Mouse (Mus musculus) forebrain, embryonic 14.5 days (tissue): ENCODE measurements around the gene Ksr1. TPM values are rescaled to one million over a fixed set of nuclear protein-coding genes. Genes with fewer than 3 reads are reported as not detected.
A peak's percentile ranks its signal among the peaks of the same experiment; 100 is the strongest.

Experiments used
- ATAC-seq: fragments of 200-750 bp; cut with Nextera tagmentation; 2 replicates; pipeline ENCODE4 v1.8.0; 2017; ENCODE audit warnings: mild to moderate bottlenecking, moderate library complexity
- DNase-seq: peaks from one replicate; pipeline ENCODE4 v3.0.0-alpha.2; 2015; ENCODE audit warnings: low spot score
- H3K27ac ChIP-seq: fragments of 300-500 bp; sonication (generic); 2 replicates; pipeline ENCODE4 v1.5.1; 2014; ENCODE audit warnings: low read depth, mild to moderate bottlenecking, control low read depth, low read length, moderate library complexity
- H3K27me3 ChIP-seq: fragments of 300-500 bp; sonication (generic); replicated peaks from 2 replicates; pipeline ENCODE4 v1.6.1; 2014; ENCODE audit warnings: low read length, control low read depth, mixed read lengths; ENCODE audit not compliant: control insufficient read depth, insufficient read depth
- H3K36me3 ChIP-seq: fragments of 300-500 bp; sonication (generic); 2 replicates; pipeline ENCODE4 v1.6.1; 2014; ENCODE audit warnings: low read length, control low read depth; ENCODE audit not compliant: control insufficient read depth, insufficient read depth
- H3K4me1 ChIP-seq: fragments of 300-500 bp; sonication (generic); 2 replicates; pipeline ENCODE4 v1.6.1; 2014; ENCODE audit warnings: antibody characterized with exemption, low read length, control low read depth; ENCODE audit not compliant: control insufficient read depth, insufficient read depth
- H3K4me2 ChIP-seq: fragments of 300-500 bp; sonication (generic); 2 replicates; pipeline ENCODE4 v1.6.1; 2014; ENCODE audit warnings: mild to moderate bottlenecking, control low read depth, low read length
- H3K4me3 ChIP-seq: fragments of 300-500 bp; sonication (generic); 2 replicates; pipeline ENCODE4 v1.5.1; 2014; ENCODE audit warnings: low read depth, low read length, control low read depth
- H3K9ac ChIP-seq: fragments of 300-500 bp; sonication (generic); 2 replicates; pipeline ENCODE4 v1.6.1; 2014; ENCODE audit warnings: mild to moderate bottlenecking, low read length, control low read depth, moderate library complexity
- H3K9me3 ChIP-seq: fragments of 300-500 bp; sonication (generic); replicated peaks from 2 replicates; pipeline ENCODE4 v1.6.1; 2016; ENCODE audit warnings: low read length, control low read depth, mixed read lengths; ENCODE audit not compliant: control insufficient read depth
- WGBS: fragments of 180-500 bp; shearing (Covaris S2); extraction: QIAGEN DNeasy Blood & Tissue Kit; methylation state at CpG from one replicate; pipeline ENCODE4 v1.1.7; 2014; 5-methylcytosine and 5-hydroxymethylcytosine counted together
- polyA plus RNA-seq: library from polyadenylated mRNA; unstranded; fragments of >200 nt; fragmentation: Nextera tagmentation; extraction: Ambion mirVana; gene quantifications from 2 replicates; pipeline ENCODE4 v1.2.1, GENCODE M21; 2014

Gene Ksr1
- polyA plus RNA-seq, 1 experiment from 2014 or later = 4.7 TPM

- Histone ChIP-seq H3K36me3 (peaks cover 19% of the 10 kb centered on the region; the same call in 1 of the 2 replicates), H3K4me1 (no peaks in the 10 kb centered on the region; the same call in 1 of the 2 replicates), H3K27me3 (no peaks in the 10 kb centered on the region), H3K4me2 (no peak overlapping the region), H3K9me3 (no peaks in the 10 kb centered on the region), H3K27ac (no peak overlapping the region), H3K4me3 (no peak overlapping the region), H3K9ac (no peak overlapping the region)
- ATAC-seq (no peak), DNase-seq (no peak)
- WGBS = 78% methylated on average over 11 of the region's 11 CpGs
Observed at GRCm38 (mm10) chr11:79047180-79047727, 99.0 kb downstream of the Ksr1 start.

- Histone ChIP-seq H3K36me3 (peaks cover 19% of the 10 kb centered on the region; the same call in 1 of the 2 replicates), H3K4me2 (no peak overlapping the region), H3K9ac (no peak overlapping the region), H3K9me3 (no peaks in the 10 kb centered on the region), H3K4me3 (no peak overlapping the region), H3K27ac (no peak overlapping the region), H3K4me1 (no peaks in the 10 kb centered on the region; the same call in 1 of the 2 replicates), H3K27me3 (no peaks in the 10 kb centered on the region)
- DNase-seq (no peak), ATAC-seq (no peak)
- 60% methylated on average over 8 of the region's 8 CpGs for WGBS
Observed at GRCm38 (mm10) chr11:79046561-79047155, 99.5 kb downstream of the Ksr1 start.

- WGBS = 93% methylated on average over 9 of the region's 9 CpGs
- no peak for ATAC-seq
- no peaks in the 10 kb centered on the region for H3K9me3 ChIP-seq
- H3K27me3 ChIP-seq = no peaks in the 10 kb centered on the region
- no peak overlapping the region for H3K4me3 ChIP-seq
- H3K9ac ChIP-seq = no peak overlapping the region
- no peak overlapping the region for H3K4me2 ChIP-seq
- DNase-seq = no peak
- no peak overlapping the region for H3K27ac ChIP-seq
- H3K4me1 ChIP-seq = no peaks in the 10 kb centered on the region; the same call in 1 of the 2 replicates
- peaks cover 24% of the 10 kb centered on the region; the same call in 1 of the 2 replicates for H3K36me3 ChIP-seq
Observed at GRCm38 (mm10) chr11:79045231-79045630, 101.0 kb downstream of the Ksr1 start.

GRCm38 (mm10) chr11:79044798-79045197, 101.4 kb downstream of the Ksr1 start:
- Histone ChIP-seq H3K36me3 (peaks cover 24% of the 10 kb centered on the region; the same call in 1 of the 2 replicates), H3K27ac (no peak overlapping the region), H3K4me3 (no peak overlapping the region), H3K9ac (no peak overlapping the region), H3K9me3 (no peaks in the 10 kb centered on the region), H3K4me2 (no peak overlapping the region), H3K27me3 (no peaks in the 10 kb centered on the region), H3K4me1 (no peaks in the 10 kb centered on the region; the same call in 1 of the 2 replicates)
- ATAC-seq (no peak), DNase-seq (no peak)
- WGBS = 96% methylated on average over 25 of the region's 25 CpGs

- no peaks in the 10 kb centered on the region for H3K9me3 ChIP-seq
- 47% methylated on average over 14 of the region's 14 CpGs for WGBS
- no peak for DNase-seq
- H3K9ac ChIP-seq = no peak overlapping the region
- H3K4me2 ChIP-seq = no peak overlapping the region
- H3K27me3 ChIP-seq = no peaks in the 10 kb centered on the region
- no peak for ATAC-seq
- H3K4me1 ChIP-seq = no peaks in the 10 kb centered on the region
- no peak overlapping the region for H3K4me3 ChIP-seq
- peaks cover 24% of the 10 kb centered on the region; the same call in 1 of the 2 replicates for H3K36me3 ChIP-seq
- H3K27ac ChIP-seq = no peak overlapping the region
Observed at GRCm38 (mm10) chr11:79041908-79042430, 104.2 kb downstream of the Ksr1 start.

- Histone ChIP-seq H3K9me3 (no peaks in the 10 kb centered on the region), H3K4me3 (no peak overlapping the region), H3K36me3 (peaks cover 18% of the 10 kb centered on the region; the same call in 1 of the 2 replicates), H3K4me2 (no peak overlapping the region), H3K9ac (no peak overlapping the region), H3K27ac (no peak overlapping the region), H3K27me3 (no peaks in the 10 kb centered on the region), H3K4me1 (peaks cover 5% of the 10 kb centered on the region; the same call in 1 of the 2 replicates)
- 52% methylated on average over 2 of the region's 2 CpGs for WGBS
- DNase-seq = peak; percentile 27
- no peak for ATAC-seq
Observed at GRCm38 (mm10) chr11:79039488-79039887, 106.7 kb downstream of the Ksr1 start.

- WGBS = 91% methylated on average over 12 of the region's 12 CpGs
- H3K9me3 ChIP-seq = no peaks in the 10 kb centered on the region
- no peak overlapping the region for H3K9ac ChIP-seq
- H3K4me2 ChIP-seq = no peak overlapping the region
- no peak for ATAC-seq
- no peak overlapping the region for H3K4me3 ChIP-seq
- peaks cover 5% of the 10 kb centered on the region; the same call in 1 of the 2 replicates for H3K4me1 ChIP-seq
- no peak overlapping the region for H3K27ac ChIP-seq
- 0 out of 2 replicates have a peak, but pooled peaks cover 5% of the 10 kb centered on the region for H3K36me3 ChIP-seq
- no peak for DNase-seq
- no peaks in the 10 kb centered on the region for H3K27me3 ChIP-seq
Observed at GRCm38 (mm10) chr11:79037555-79037954, 108.7 kb downstream of the Ksr1 start.

GRCm38 (mm10) chr11:79036324-79036723, 109.9 kb downstream of the Ksr1 start:
- ATAC-seq (no peak), DNase-seq (peak; percentile 34)
- peaks cover 5% of the 10 kb centered on the region; the same call in 1 of the 2 replicates for H3K4me1 ChIP-seq
- WGBS = 51% methylated on average over 13 of the region's 13 CpGs
- no peak overlapping the region for H3K4me3 ChIP-seq
- H3K9me3 ChIP-seq = no peaks in the 10 kb centered on the region
- no peak overlapping the region for H3K27ac ChIP-seq
- no peaks in the 10 kb centered on the region for H3K27me3 ChIP-seq
- H3K4me2 ChIP-seq = no peak overlapping the region
- H3K36me3 ChIP-seq = 0 out of 2 replicates have a peak, but pooled peaks cover 5% of the 10 kb centered on the region
- H3K9ac ChIP-seq = no peak overlapping the region; the same call in 1 of the 2 replicates

GRCm38 (mm10) chr11:79033636-79034035, 112.6 kb downstream of the Ksr1 start:
- no peak for DNase-seq
- peaks cover 3% of the 10 kb centered on the region; the same call in 1 of the 2 replicates for H3K36me3 ChIP-seq
- 92% methylated on average over 11 of the region's 11 CpGs for WGBS
- H3K9me3 ChIP-seq = no peaks in the 10 kb centered on the region
- ATAC-seq = no peak
- peaks cover 5% of the 10 kb centered on the region for H3K4me1 ChIP-seq
- H3K9ac ChIP-seq = no peak overlapping the region
- H3K27me3 ChIP-seq = no peaks in the 10 kb centered on the region
- no peak overlapping the region for H3K27ac ChIP-seq
- no peak overlapping the region for H3K4me2 ChIP-seq
- H3K4me3 ChIP-seq = no peak overlapping the region
